Mouse (Mus musculus): ENCODE results near the gene Acr. TPM values are rescaled to one million over a fixed set of nuclear protein-coding genes. Genes with fewer than 3 reads are reported as not detected.

Acr gene
- polyA plus RNA-seq, 1 experiment from 2014 or later = 1.5 TPM

DNA sequence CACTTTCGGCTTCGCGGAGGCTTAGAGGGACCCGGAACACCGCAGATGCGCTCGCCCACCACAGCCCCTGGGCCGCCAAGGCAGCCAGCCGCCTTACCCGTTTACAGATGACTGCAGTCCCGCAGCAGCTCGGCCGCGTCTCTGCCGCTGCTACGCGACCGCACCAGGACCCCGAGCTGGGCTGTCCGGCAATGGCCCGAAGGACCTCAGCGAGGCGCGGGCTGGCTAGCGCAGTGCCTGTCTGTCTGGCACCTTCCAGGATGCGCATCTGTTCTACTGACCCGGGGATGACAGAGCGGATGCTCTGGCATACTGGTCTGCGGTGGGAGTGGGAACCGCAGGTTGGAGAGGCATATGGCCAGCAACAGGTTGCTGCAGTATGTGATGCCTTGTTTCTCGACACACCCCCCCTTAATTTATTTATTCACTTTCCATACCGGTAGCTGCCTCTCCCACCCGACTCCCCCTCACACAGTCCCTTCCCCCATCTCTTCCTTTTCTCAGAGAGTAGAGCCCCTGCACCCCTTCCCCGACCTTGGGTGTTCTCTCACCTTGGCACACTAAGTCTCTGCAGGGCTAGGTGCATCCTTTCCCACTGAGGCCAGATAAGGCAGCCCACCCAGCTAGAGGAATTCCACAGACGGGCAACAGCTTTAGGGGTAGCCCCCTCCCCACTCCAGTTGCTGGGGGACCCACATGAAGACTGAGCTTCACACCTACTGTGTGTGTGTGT lies 23.8 kb downstream of the Acr start, which contains the start of gene Rabl2:
Gene Rabl2, minus strand, starts transcription at position 201 of the 733 bp plus-strand sequence.
- Histone ChIP-seq H3K9me3 (no peaks in the 10 kb centered on the region), H3K27me3 (no peaks in the 10 kb centered on the region), H3K4me2 (peak within 1 kb of the TSS; percentile 65), H3K4me1 (replicated peaks) (peaks cover 32% of the 10 kb centered on the region), H3K4me3 (peak within 1 kb of the TSS; percentile 65), H3K36me3 (peaks cover 17% of the 10 kb centered on the region), H3K9ac (peak within 1 kb of the TSS; percentile 85), H3K27ac (replicated peaks) (peak within 1 kb of the TSS; percentile 85)
- peak; percentile 96 for ATAC-seq (ENCODE audit: low read depth)
- WGBS = under 1% methylated on average over 35 of the region's 35 CpGs

DNA sequence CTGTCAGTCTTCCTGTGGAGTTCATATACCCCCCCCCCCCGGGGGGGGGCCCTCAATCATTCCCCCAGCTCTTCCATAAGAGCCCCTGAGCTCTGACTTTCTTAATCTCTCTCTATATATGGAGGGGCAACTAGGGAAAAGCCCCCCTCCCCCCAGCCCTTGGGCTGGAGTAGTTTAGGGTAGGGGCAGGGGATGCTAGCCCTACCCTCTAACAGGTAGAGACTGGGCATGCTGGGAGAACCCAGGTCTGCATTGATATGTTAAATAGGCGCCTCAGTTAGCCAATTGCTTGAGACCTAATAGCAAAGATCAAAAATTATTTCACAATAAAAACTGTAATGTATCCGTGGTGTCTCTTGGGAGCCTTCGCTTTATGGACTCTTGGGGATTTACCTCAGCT lies 24.4 kb downstream of the Acr start:
- Histone ChIP-seq H3K9me3 (no peaks in the 10 kb centered on the region), H3K27ac (replicated peaks) (no peak overlapping the region), H3K27me3 (no peaks in the 10 kb centered on the region), H3K4me1 (replicated peaks) (peaks cover 32% of the 10 kb centered on the region), H3K36me3 (peaks cover 11% of the 10 kb centered on the region), H3K9ac (no peak overlapping the region; the same call in 1 of the 2 replicates), H3K4me2 (peak overlapping the region; percentile 65), H3K4me3 (peak overlapping the region; percentile 65; the same call in 1 of the 2 replicates)
- ATAC-seq (ENCODE audit: low read depth) = peak; percentile 42
- WGBS = 55% methylated on average over 4 of the region's 4 CpGs

DNA sequence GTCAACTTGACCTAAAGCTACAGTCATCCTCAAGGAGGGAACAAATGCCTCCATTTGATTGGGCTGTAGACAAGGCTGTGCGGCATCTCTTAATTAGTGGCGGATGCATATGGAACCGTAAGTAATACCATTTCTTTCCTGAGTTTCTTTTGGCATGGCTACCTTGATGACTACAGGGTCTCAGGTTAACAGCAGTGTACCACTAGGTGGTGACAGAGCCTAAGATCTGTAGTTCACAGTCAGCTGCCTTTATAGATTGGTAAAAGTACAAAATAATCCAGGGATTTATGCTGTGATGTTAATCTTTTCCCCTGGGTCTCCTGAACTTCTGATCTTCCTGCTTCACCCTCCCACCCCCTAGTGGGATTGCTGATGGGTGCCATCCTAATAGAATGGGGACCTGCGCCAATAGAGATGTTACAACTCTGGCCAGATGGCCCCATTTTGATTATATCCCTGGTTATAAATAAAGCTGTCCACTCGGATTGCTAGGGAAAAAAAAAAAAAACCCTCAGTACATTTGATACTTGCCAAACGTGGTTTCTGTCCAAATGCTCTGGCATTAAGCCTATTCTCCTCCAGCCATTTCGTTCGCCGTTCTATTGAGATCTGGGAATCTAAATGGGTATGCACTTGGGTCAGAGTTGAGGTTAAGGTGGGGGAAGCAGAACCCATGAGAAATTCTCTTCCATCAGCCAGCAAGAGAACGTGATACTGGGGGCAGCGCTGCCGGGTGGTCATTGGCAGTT lies 37.9 kb downstream of the Acr start:
- Histone ChIP-seq H3K36me3 (no peaks in the 10 kb centered on the region), H3K4me3 (no peak overlapping the region), H3K4me1 (replicated peaks) (no peaks in the 10 kb centered on the region), H3K27me3 (no peaks in the 10 kb centered on the region), H3K9me3 (no peaks in the 10 kb centered on the region), H3K4me2 (no peak overlapping the region), H3K9ac (no peak overlapping the region), H3K27ac (replicated peaks) (no peak overlapping the region)
- no peak for ATAC-seq (ENCODE audit: low read depth)
- 73% methylated on average over 12 of the region's 12 CpGs for WGBS

DNA sequence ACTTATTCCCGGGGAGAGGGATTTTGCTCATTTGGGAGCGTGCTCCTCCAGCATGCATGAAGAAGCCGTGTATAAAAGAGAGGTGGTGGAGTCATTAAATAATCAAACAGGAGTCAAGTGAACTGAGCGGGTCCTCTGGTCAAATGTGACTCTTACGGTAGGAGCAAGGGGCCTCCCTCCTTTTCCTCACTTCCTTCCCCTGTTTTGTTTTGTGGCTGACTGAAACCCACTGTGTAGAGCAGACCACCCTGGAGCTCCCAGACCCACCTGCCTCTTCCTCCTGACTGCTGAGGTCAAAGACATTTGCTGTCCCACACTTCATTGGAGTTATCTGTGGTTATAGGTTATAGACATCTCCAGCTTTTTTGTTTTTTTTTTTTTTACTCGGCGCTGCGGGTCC lies 39.4 kb downstream of the Acr start:
- H3K9ac ChIP-seq = no peak overlapping the region
- no peak overlapping the region for H3K4me2 ChIP-seq
- no peak overlapping the region for H3K27ac ChIP-seq (replicated peaks)
- WGBS = 88% methylated on average over 8 of the region's 8 CpGs
- H3K9me3 ChIP-seq = no peaks in the 10 kb centered on the region
- ATAC-seq (ENCODE audit: low read depth) = no peak
- no peaks in the 10 kb centered on the region for H3K36me3 ChIP-seq
- H3K27me3 ChIP-seq = no peaks in the 10 kb centered on the region
- no peaks in the 10 kb centered on the region for H3K4me1 ChIP-seq (replicated peaks)
- no peak overlapping the region for H3K4me3 ChIP-seq

GRCm38 (mm10) chr15:89607888-89608287 lies 39.8 kb downstream of the Acr start:
- H3K27ac ChIP-seq (replicated peaks) = no peak overlapping the region
- H3K27me3 ChIP-seq = no peaks in the 10 kb centered on the region
- no peaks in the 10 kb centered on the region for H3K36me3 ChIP-seq
- H3K9ac ChIP-seq = no peak overlapping the region
- no peaks in the 10 kb centered on the region for H3K9me3 ChIP-seq
- no peak overlapping the region for H3K4me2 ChIP-seq
- ATAC-seq (ENCODE audit: low read depth) = no peak
- no peaks in the 10 kb centered on the region for H3K4me1 ChIP-seq (replicated peaks)
- H3K4me3 ChIP-seq = no peak overlapping the region
- 86% methylated on average over 9 of the region's 9 CpGs for WGBS

DNA sequence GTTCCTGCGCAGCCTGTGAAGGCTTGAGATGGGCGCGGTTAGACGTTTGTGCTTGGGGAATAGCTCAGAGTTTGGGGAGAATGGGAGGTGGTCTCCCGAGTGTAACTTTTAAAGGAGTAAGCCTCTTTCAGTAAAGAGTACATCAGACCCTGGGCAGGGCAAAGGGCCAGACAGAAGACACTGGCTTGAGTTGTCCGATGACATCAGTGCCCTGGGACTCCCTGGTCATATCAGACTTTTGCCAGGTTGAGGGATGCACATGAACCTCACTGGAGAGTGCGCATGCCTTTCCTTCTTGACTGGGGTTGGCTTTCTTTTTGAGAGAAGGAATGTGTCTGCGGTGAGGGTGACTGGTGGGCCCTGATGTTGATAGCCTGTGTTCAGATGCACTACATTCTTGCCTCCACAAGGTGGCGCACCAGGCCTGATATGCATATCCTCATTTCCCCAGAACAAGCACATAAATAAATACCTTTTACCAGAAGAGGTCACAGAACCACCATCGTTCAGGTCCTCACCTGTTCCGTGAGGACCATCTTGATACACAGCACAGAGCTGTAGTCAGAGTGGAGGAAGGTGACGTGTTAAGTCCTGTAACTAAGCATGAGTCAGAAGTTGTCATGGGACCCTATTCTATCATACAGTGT lies 54.3 kb downstream of the Acr start:
- no peak overlapping the region for H3K9ac ChIP-seq
- no peaks in the 10 kb centered on the region for H3K4me1 ChIP-seq (replicated peaks)
- H3K27ac ChIP-seq (replicated peaks) = no peak overlapping the region
- H3K27me3 ChIP-seq = no peaks in the 10 kb centered on the region
- no peaks in the 10 kb centered on the region for H3K9me3 ChIP-seq
- no peak overlapping the region for H3K4me3 ChIP-seq
- H3K4me2 ChIP-seq = no peak overlapping the region
- no peaks in the 10 kb centered on the region for H3K36me3 ChIP-seq
- 75% methylated on average over 12 of the region's 12 CpGs for WGBS
- peak; percentile 47; the same call in 1 of the 2 replicates for ATAC-seq (ENCODE audit: low read depth)

GRCm38 (mm10) chr15:89622959-89623625 lies 55.0 kb downstream of the Acr start:
- H3K4me3 ChIP-seq = no peak overlapping the region
- H3K9ac ChIP-seq = no peak overlapping the region
- peak; percentile 59; the same call in 1 of the 2 replicates for ATAC-seq (ENCODE audit: low read depth)
- 65% methylated on average over 5 of the region's 5 CpGs for WGBS
- no peak overlapping the region for H3K4me2 ChIP-seq
- no peaks in the 10 kb centered on the region for H3K9me3 ChIP-seq
- H3K4me1 ChIP-seq (replicated peaks) = no peaks in the 10 kb centered on the region
- no peaks in the 10 kb centered on the region for H3K27me3 ChIP-seq
- H3K27ac ChIP-seq (replicated peaks) = no peak overlapping the region
- H3K36me3 ChIP-seq = no peaks in the 10 kb centered on the region

GRCm38 (mm10) chr15:89623626-89623959 lies 55.5 kb downstream of the Acr start:
- H3K9me3 ChIP-seq = no peaks in the 10 kb centered on the region
- no peak overlapping the region for H3K27ac ChIP-seq (replicated peaks)
- no peaks in the 10 kb centered on the region for H3K36me3 ChIP-seq
- no peaks in the 10 kb centered on the region for H3K27me3 ChIP-seq
- 8% methylated on average over 6 of the region's 6 CpGs for WGBS
- H3K4me2 ChIP-seq = no peak overlapping the region
- H3K4me1 ChIP-seq (replicated peaks) = no peaks in the 10 kb centered on the region
- H3K4me3 ChIP-seq = no peak overlapping the region
- peak; percentile 65; the same call in 1 of the 2 replicates for ATAC-seq (ENCODE audit: low read depth)
- no peak overlapping the region for H3K9ac ChIP-seq

Other genes starting within 250 kb of the Acr start
- not detected in 2 replicates for gene Adm2, start 245.6 kb upstream of the Acr start, polyA plus RNA-seq (2015; fragmentation: Nextera tagmentation; extraction: Ambion mirVana)
- gene Miox, start 233.9 kb upstream of the Acr start, polyA plus RNA-seq (2015; fragmentation: Nextera tagmentation; extraction: Ambion mirVana) = not detected in 2 replicates
- 34.1 and 35.1 TPM in 2 replicates for gene Lmf2, start 212.7 kb upstream of the Acr start, polyA plus RNA-seq (2015; fragmentation: Nextera tagmentation; extraction: Ambion mirVana)
- gene Ncaph2, start 212.6 kb upstream of the Acr start, polyA plus RNA-seq (2015; fragmentation: Nextera tagmentation; extraction: Ambion mirVana) = 101 and 117 TPM in 2 replicates
- gene Sco2, start 194.5 kb upstream of the Acr start, polyA plus RNA-seq (2015; fragmentation: Nextera tagmentation; extraction: Ambion mirVana) = 10.9 and 11.3 TPM in 2 replicates
- gene Tymp, start 191.3 kb upstream of the Acr start, polyA plus RNA-seq (2015; fragmentation: Nextera tagmentation; extraction: Ambion mirVana) = 2.0 and 2.2 TPM in 2 replicates
- gene Odf3b, start 189.0 kb upstream of the Acr start, polyA plus RNA-seq (2015; fragmentation: Nextera tagmentation; extraction: Ambion mirVana) = 0.27 and 1.9 TPM in 2 replicates
- not detected in 2 replicates for gene Klhdc7b, start 183.4 kb upstream of the Acr start, polyA plus RNA-seq (2015; fragmentation: Nextera tagmentation; extraction: Ambion mirVana)
- gene Syce3, start 157.8 kb upstream of the Acr start, polyA plus RNA-seq (2015; fragmentation: Nextera tagmentation; extraction: Ambion mirVana) = not detected in 2 replicates
- gene Cpt1b, start 142.5 kb upstream of the Acr start, polyA plus RNA-seq (2015; fragmentation: Nextera tagmentation; extraction: Ambion mirVana) = 0.73 and 1.7 TPM in 2 replicates
- 6.1 and 7.3 TPM in 2 replicates for gene C730034F03Rik, start 138.7 kb upstream of the Acr start, polyA plus RNA-seq (2015; fragmentation: Nextera tagmentation; extraction: Ambion mirVana)
- 0.17 TPM in 1 of 2 replicates, not detected in the other for gene Gm44502, start 138.6 kb upstream of the Acr start, polyA plus RNA-seq (2015; fragmentation: Nextera tagmentation; extraction: Ambion mirVana)
- gene Chkb, start 138.4 kb upstream of the Acr start, polyA plus RNA-seq (2015; fragmentation: Nextera tagmentation; extraction: Ambion mirVana) = 81.4 and 82.2 TPM in 2 replicates
- gene Mapk8ip2, start 114.4 kb upstream of the Acr start, polyA plus RNA-seq (2015; fragmentation: Nextera tagmentation; extraction: Ambion mirVana) = 77.3 and 78.0 TPM in 2 replicates
- gene Arsa, start 90.9 kb upstream of the Acr start, polyA plus RNA-seq (2015; fragmentation: Nextera tagmentation; extraction: Ambion mirVana) = 18.4 and 19.1 TPM in 2 replicates
- gene Shank3, start 68.7 kb upstream of the Acr start, polyA plus RNA-seq (2015; fragmentation: Nextera tagmentation; extraction: Ambion mirVana) = 6.5 and 8.0 TPM in 2 replicates
- 70.7 and 82.4 TPM in 2 replicates for gene Rabl2, start 23.6 kb downstream of the Acr start, polyA plus RNA-seq (2015; fragmentation: Nextera tagmentation; extraction: Ambion mirVana)

Measured in neural tube, embryonic 13.5 days (tissue).